Mouse (Mus musculus): ENCODE data around the gene Gm29427. TPM values are rescaled to one million over a fixed set of nuclear protein-coding genes. Genes with fewer than 3 reads are reported as not detected.

The Gm29427 gene
- total and polyA plus RNA-seq, 3 experiments, result not detected

GRCm38 (mm10) chr1:130640967-130641366 is 74.6 kb downstream of the Gm29427 start:
- DNase-seq (ENCODE audit: extremely low read depth), result no peak
- dilution Hi-C loops (cut with MboI; ENCODE audit: extremely low pct_ligation_motif_present, extremely low pct_unique_long_range_greater_than_20kb, low sequenced_read_pairs), result no loop called here

GRCm38 (mm10) chr1:130633761-130634410 is 81.7 kb downstream of the Gm29427 start:
- peak overlapping the region; percentile 59; the same call in 1 of the 2 replicates for H3K4me2 ChIP-seq (ENCODE audit: insufficient read depth, low read depth, poor library complexity, severe bottlenecking)
- no peaks in the 10 kb centered on the region for H3K79me2 ChIP-seq (replicated peaks; ENCODE audit: control insufficient read depth, extremely low read depth, insufficient read depth, poor library complexity, severe bottlenecking)
- H3K4me3 ChIP-seq (replicated peaks in 1 of 3; ENCODE audit: low read depth in 2 of 3, low read length in 2 of 3, poor library complexity in 1 of 3), result no peak overlapping the region
- H3K27me3 ChIP-seq (replicated peaks), result no peaks in the 10 kb centered on the region
- no peaks in the 10 kb centered on the region for H3K9me3 ChIP-seq (replicated peaks; ENCODE audit: low read length)
- TF ChIP-seq RAD21 (IDR thresholded peaks at IDR 0.05; ENCODE audit: low read depth, low read length) (peak; percentile 83), TBP (conservative IDR thresholded peaks at IDR 0.05; ENCODE audit: low read depth, low read length) (no peak), ZNF384 (IDR thresholded peaks at IDR 0.05; ENCODE audit: low read depth, low read length) (no peak), IRF4 (IDR thresholded peaks at IDR 0.05; ENCODE audit: low read depth, low read length) (0 out of 2 replicates have a peak, but pooled peaks have one; percentile 20), KAT2A (IDR thresholded peaks at IDR 0.05; ENCODE audit: insufficient replicate concordance, low read length) (no peak), CTCF (conservative IDR thresholded peaks at IDR 0.05 in 1 of 2, IDR thresholded peaks at IDR 0.05 in 1 of 2; ENCODE audit: low read depth in 2 of 2, low read length in 2 of 2) (peak; percentile 68 to 92; a peak in 3 of 4 replicates), SMC3 (IDR thresholded peaks at IDR 0.05; ENCODE audit: low read depth, low read length) (peak; percentile 93), TCF12 (IDR thresholded peaks at IDR 0.05; ENCODE audit: low read depth, low read length) (no peak), ETS1 (conservative IDR thresholded peaks at IDR 0.05; ENCODE audit: low read depth, low read length) (no peak), ZC3H11A (IDR thresholded peaks at IDR 0.05; ENCODE audit: low read depth, low read length) (peak; percentile 43; the same call in 1 of the 2 replicates)
- in situ Hi-C loops (cut with MboI; ENCODE audit: low pct_ligation_motif_present, low pct_unique_long_range_greater_than_20kb, low sequenced_read_pairs), result loop anchor here (10.0 kb wide), 1 partner anchor 59 kb away; no protein-coding TSS in a partner anchor
- peaks cover 0 to 14% of the 10 kb centered on the region in 2 experiments; a peak in 1 of 4 replicates for H3K4me1 ChIP-seq (ENCODE audit: control insufficient read depth in 1 of 2, insufficient read depth in 2 of 2)
- peak; percentile 75 for DNase-seq (ENCODE audit: extremely low read depth)
- no peaks in the 10 kb centered on the region for H3K36me3 ChIP-seq (replicated peaks in 1 of 2; ENCODE audit: control insufficient read depth in 1 of 2, insufficient read depth in 1 of 2, low read length in 1 of 2)
- no peak overlapping the region for H3K27ac ChIP-seq (ENCODE audit: insufficient read depth, low read depth)
- dilution Hi-C loops (cut with MboI; ENCODE audit: extremely low pct_ligation_motif_present, extremely low pct_unique_long_range_greater_than_20kb, low sequenced_read_pairs), result no loop called here
- no peak overlapping the region for H3K9ac ChIP-seq (ENCODE audit: insufficient read depth, low read depth)

More at GRCm38 (mm10) chr1:130640967-130641366, 74.6 kb downstream of the Gm29427 start:
- Histone ChIP-seq H3K9me3 (replicated peaks; ENCODE audit: low read length) (no peaks in the 10 kb centered on the region), H3K4me3 (replicated peaks in 1 of 3; ENCODE audit: low read depth in 2 of 3, low read length in 2 of 3, poor library complexity in 1 of 3) (no peak overlapping the region), H3K27me3 (replicated peaks) (no peaks in the 10 kb centered on the region), H3K4me2 (ENCODE audit: insufficient read depth, low read depth, poor library complexity, severe bottlenecking) (no peak overlapping the region), H3K79me2 (replicated peaks; ENCODE audit: control insufficient read depth, extremely low read depth, insufficient read depth, poor library complexity, severe bottlenecking) (no peaks in the 10 kb centered on the region), H3K9ac (ENCODE audit: insufficient read depth, low read depth) (no peak overlapping the region), H3K27ac (ENCODE audit: insufficient read depth, low read depth) (no peak overlapping the region), H3K36me3 (replicated peaks in 1 of 2; ENCODE audit: control insufficient read depth in 1 of 2, insufficient read depth in 1 of 2, low read length in 1 of 2) (no peaks in the 10 kb centered on the region), H3K4me1 (ENCODE audit: control insufficient read depth in 1 of 2, insufficient read depth in 2 of 2) (0 out of 4 replicates have a peak, but pooled peaks cover 0 to 3% of the 10 kb centered on the region in 2 experiments)
- TF ChIP-seq EP300 (IDR thresholded peaks at IDR 0.05; ENCODE audit: low read length) (no peak), MAX (IDR thresholded peaks at IDR 0.05; ENCODE audit: low read length) (no peak), TCF12 (IDR thresholded peaks at IDR 0.05; ENCODE audit: low read depth, low read length) (no peak), CTCF (conservative IDR thresholded peaks at IDR 0.05 in 1 of 2, IDR thresholded peaks at IDR 0.05 in 1 of 2; ENCODE audit: low read depth in 2 of 2, low read length in 2 of 2) (no peak)
- in situ Hi-C loops (cut with MboI; ENCODE audit: low pct_ligation_motif_present, low pct_unique_long_range_greater_than_20kb, low sequenced_read_pairs), result no loop called here
